Mouse (Mus musculus): ENCODE data around the gene Apoa5. TPM values are rescaled to one million over a fixed set of nuclear protein-coding genes. Genes with fewer than 3 reads are reported as not detected.

The Apoa5 gene
- not detected for total RNA-seq (2021)
- long read RNA-seq, experiment 1 = 0 reads
- long read RNA-seq, experiment 2 = 0 reads

DNA sequence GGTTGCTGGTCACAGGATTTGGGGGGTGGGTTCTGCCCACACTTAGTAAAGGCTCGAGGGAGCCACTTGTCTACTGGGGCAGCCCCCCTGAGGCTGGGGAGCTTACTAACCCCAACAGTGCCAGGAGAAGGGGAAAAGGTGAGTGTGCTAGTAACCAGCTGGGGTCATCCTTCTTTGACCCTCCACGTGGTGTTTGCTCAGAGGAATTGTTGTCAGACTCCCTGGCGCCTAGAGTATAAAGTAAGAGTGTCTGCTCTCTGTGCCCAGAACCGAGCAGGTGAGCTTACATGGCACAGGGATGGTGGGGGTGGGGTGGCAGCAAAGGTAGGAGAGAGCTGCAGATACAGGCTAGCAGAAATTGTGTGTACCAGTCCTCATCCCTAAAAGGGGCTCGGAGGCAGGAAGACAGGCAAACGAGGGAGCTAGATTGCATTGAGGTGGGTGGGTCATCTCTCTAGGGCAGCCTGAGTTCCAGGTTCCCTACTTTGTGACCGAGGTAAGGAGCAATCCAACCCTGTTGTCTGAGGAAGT is at the start of gene Apoa5:
Gene Apoa5, plus strand, starts transcription at position 291 of the 531 bp plus-strand sequence.
- no peak for DNase-seq
- intact Hi-C loops (cut with DNase I; ENCODE audit: low total_unique reads) = no loop called here

DNA sequence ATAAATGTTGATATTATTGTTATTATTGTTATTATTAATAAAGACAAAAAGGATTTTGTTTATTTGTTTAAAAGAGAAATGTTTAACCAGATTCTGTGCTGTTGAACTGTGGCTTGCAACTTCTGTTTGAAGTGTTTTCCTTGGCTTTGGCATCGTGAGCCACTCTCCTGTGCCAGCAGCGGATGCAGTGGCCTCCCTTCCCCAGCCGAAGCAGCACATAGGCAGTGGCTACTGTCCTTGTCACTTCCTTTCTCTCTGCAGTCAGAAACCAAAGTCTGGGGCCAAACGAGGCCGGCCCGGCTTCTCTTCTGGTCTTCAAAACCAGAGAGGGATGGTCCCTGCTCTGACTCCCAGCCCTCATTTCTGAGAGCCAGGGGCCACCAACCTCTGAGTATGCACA is 45.3 kb upstream of the Apoa5 start:
- intact Hi-C loops (cut with DNase I; ENCODE audit: low total_unique reads) = no loop called here
- no peak for DNase-seq

DNA sequence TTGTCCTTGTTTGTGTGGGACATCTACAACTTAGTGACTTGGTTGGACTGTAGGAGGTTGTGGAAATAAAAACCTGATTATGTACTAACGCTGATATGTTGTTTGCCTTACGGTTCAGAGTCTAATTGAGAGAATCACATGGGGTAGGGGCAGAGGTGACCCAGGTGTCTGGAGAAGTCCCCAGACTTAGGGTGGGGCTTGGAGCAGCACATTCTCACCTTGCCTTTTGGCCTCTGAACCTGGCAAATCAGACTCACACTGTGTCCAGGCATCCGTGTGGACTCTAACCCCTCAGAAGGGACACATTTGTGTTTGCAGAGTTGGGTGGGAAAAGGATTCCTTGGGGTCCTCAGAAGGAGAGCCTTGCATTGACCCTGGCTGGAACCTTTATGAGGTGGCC is 44.3 kb upstream of the Apoa5 start:
- no peak for DNase-seq
- intact Hi-C loops (cut with DNase I; ENCODE audit: low total_unique reads) = no loop called here

DNA sequence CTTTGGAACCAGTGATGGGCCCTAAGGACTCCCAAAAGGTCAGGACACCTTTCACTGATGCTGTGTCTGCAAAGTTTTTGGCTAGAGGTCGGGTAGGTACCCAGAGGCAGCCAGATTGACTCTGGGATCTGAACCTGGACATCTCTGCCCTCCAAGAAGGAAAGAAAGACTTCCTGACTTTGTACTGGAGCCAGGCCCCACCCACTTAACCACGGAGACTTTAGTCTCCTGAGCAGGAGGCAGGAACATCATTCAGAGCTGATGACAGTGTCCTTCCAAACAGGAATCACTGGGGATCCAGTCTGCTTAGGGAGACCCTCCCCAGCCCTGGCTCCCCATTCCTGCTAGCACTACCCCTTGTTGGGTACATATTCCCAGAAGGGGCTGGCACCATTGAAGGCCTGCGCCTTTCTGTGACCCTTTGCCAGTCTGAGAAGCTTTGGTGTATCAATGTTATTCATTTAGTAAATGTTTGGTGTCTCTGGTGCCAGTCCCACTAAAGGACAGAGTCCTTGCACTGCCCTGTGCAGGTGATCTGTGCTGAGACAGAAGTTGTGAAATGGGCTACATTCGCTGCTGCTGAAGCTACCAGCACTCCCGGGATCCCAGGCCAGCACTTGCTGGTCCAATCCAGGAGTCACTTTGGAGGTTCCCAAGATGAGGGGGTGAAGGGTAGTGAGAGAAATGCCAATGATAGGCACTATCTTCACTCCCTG is 43.3 kb upstream of the Apoa5 start:
- intact Hi-C loops (cut with DNase I; ENCODE audit: low total_unique reads) = no loop called here
- no peak for DNase-seq

DNA sequence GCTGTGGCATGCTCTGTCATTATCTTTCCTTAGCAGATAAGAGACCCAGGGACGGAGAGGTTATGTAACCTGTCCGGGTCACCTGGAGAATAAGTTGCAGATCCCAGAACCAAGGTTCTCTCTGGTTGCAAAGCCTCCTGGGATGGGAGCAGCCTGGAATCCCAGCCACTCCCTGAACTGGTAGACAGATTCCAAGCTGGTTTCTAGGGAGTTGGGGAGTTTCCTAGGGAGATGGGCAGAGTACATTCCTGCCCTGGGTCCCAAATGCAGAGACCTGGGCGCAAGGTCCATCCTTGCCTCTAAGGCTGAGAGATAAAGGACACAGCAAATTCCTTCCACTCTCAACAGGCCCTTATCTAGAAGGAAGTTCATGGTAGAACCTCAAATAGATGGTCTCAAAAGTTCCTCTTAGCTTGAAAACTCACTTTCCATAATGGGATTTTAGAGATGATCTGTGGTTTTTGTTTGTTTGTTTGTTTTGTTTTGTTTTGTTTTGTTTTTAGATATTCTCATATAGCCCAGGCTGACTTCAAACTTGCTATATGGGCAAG is 41.3 kb upstream of the Apoa5 start:
- intact Hi-C loops (cut with DNase I; ENCODE audit: low total_unique reads) = no loop called here
- DNase-seq = no peak

DNA sequence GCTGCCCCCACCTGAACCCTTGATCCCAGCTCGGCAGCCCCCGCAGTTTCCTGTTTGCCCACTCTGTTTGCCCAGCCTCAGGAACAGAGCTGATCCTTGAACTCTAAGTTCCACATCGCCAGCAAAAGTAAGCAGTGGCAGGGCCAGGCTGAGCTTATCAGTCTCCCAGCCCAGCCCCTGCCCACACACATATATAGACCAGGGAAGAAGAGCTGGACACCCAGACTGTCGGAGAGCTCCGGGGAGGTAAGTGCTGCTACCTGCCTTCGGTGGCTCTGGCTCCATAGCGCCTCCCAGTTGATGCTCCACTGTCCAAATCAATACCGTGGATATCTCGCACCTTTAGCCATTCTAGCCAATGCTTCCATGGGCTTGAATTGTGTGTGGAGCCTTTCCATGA is 39.9 kb upstream of the Apoa5 start, which contains the start of gene Apoa1:
Gene Apoa1, plus strand, starts transcription at position 90 of the 400 bp plus-strand sequence.
- intact Hi-C loops (cut with DNase I; ENCODE audit: low total_unique reads) = no loop called here
- DNase-seq = no peak

DNA sequence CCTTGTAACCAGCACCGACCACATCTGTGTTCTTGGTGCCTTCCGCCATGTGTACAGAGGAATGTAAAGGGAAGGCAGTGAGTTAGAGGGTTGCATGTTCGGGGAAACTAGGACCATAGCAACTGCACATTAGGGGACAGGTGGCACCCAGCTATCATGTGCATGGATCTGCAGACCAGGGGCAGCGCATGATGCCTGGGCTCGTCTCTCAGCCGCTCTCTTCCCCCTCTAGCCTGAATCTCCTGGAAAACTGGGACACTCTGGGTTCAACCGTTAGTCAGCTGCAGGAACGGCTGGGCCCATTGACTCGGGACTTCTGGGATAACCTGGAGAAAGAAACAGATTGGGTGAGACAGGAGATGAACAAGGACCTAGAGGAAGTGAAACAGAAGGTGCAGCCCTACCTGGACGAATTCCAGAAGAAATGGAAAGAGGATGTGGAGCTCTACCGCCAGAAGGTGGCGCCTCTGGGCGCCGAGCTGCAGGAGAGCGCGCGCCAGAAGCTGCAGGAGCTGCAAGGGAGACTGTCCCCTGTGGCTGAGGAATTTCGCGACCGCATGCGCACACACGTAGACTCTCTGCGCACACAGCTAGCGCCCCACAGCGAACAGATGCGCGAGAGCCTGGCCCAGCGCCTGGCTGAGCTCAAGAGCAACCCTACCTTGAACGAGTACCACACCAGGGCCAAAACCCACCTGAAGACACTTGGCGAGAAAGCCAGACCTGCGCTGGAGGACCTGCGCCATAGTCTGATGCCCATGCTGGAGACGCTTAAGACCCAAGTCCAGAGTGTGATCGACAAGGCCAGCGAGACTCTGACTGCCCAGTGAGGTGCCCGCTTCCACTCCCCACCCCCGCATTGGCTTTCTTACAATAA is 38.6 kb upstream of the Apoa5 start:
- DNase-seq = peak; percentile 84
- intact Hi-C loops (cut with DNase I; ENCODE audit: low total_unique reads) = no loop called here

DNA sequence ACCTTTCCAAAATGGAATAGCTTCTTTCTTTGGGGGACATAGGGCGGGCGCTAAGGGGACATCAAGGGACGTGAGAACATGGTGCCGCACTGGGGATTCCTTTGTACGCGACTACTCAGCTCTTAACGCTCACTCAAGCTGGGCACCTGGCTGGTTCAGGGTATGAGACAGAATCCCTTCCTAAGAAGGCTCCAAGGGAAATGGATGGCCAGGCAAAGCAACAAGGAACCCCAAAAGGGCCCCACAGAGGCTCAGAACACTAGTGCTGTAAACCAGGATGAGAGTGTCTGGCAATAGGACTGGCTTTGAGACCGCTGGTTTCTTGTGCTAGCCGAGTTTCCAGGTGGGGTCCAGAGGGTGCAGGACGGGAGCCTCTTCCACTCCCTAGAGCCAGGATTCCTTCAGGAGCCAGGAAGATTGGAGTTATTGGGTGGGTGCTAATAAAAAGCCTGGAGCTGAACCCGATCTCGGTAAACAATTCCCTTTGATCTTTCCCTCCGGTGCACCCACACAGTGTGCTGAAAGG is 37.9 kb upstream of the Apoa5 start:
- DNase-seq = no peak
- intact Hi-C loops (cut with DNase I; ENCODE audit: low total_unique reads) = no loop called here

DNA sequence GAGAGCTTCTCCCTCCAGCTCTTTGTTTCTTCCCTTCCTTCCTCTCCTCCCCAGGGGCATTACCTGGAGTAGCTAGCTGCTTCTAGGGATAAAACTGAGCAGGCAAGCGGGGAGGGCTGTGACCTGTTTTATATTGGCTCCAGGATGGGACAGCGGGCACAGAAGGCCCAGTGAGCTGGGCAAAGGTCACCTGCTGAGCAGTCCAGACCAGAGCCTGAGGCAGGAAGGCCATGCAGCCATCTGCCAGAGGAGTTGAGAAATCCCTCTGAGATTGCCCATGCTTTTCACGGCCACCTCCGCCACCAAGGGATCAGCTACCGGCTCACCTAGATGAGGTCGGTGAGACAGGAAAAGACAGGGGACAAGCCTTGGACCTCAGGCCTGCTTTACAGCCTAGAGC is 33.2 kb upstream of the Apoa5 start:
- intact Hi-C loops (cut with DNase I; ENCODE audit: low total_unique reads) = no loop called here
- DNase-seq = no peak

DNA sequence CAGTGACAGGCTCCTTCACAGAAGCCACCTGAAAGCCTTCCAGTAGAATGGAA is 33.0 kb upstream of the Apoa5 start, which contains the start of gene Apoc3:
Gene Apoc3, minus strand, starts transcription at position 41 of the 53 bp plus-strand sequence.
- intact Hi-C loops (cut with DNase I; ENCODE audit: low total_unique reads) = no loop called here
- no peak for DNase-seq

DNA sequence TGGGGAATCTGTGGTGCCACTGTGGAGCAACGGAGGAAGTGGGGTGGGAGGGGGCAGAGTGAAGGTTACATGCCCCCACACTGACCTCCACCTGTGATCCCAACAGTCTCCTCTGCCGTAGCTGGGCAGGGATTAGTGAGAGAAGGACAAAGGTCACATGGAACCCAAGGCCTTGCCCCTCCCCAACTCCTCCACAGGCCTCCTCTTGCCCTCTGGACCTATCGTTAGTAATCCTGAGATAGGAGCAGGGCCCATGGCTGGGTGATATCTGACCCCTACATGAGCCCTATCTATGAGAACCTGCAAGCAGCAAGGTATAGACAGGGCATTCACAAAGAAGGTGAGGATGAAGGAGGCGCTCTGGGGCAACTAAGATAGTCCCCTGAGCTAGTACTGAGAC is 32.8 kb upstream of the Apoa5 start:
- DNase-seq = no peak
- intact Hi-C loops (cut with DNase I; ENCODE audit: low total_unique reads) = no loop called here

DNA sequence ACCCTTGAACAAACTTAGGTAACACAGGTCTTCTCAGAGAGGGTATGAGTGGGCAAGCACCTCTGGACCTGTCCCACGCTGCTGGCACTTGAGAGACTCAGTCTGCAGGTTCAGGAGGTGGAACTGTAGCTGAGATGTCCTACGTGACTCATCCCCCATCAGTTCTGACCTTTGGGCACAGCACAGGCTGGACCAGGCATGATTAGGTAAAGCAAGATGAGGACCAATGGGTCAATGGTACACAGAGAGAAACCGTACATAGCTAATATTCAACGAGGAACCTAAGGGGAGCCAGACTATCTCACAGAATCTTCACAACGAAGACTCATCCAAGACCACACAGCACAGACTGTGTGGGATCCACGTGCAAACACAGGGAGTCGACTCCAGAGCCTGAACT is 29.6 kb upstream of the Apoa5 start:
- no peak for DNase-seq

DNA sequence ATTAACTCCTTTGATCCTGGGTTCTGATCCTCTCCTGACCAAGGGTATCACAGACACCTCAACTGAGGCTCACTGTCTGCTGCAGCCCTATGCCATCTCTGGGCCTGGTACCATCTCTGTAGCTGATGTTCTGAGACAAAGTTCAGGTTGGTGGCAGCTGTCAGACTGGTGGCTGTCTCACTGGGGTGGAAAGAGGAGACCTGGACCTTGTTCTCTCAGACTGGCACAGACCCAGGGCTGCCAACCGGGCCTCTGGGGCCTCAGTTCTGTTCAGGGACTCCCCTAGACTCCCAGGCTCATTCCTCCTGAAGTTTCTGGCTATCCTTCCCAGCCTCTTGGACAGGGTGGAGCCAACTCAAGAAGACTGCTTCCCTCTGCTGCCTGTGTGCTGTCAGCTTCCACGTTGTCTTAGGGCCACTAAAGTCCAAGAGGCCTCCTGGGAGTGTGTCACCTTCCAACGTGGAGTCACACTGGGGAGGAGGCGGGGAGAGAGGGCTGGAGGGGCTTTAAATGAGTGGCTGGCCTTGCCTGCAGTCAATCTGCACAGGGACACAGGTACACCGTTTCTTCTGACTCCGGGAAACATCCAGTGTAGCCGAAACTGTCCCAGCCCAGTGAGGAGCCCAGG is 27.8 kb upstream of the Apoa5 start, which contains the start of gene Apoa4:
Gene Apoa4, plus strand, starts transcription at position 171 of the 628 bp plus-strand sequence.
- intact Hi-C loops (cut with DNase I; ENCODE audit: low total_unique reads) = no loop called here
- no peak for DNase-seq

More for the DNA sequence above, 29.6 kb upstream of the Apoa5 start:
- intact Hi-C loops (cut with DNase I; ENCODE audit: low total_unique reads) = no loop called here

DNA sequence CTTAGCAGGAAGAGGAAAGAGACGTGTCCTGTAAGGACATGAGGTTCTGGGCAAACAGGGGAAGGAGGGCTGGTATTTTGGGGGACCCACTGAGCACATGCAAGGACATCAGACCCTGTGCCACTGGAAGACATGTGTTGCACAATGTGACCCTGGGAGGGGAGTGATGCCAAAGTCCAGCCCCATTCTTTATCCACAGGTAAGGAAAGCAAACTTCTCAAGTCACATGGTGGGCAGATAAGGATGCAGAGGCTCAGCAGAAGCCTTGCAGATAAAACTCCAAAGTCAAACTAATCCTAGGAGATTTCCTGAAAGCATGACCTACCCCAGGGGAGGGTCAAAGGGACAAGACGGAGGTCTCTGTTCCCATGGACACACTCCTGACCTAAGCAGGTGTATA is 26.6 kb upstream of the Apoa5 start:
- intact Hi-C loops (cut with DNase I; ENCODE audit: low total_unique reads) = no loop called here
- DNase-seq = no peak

DNA sequence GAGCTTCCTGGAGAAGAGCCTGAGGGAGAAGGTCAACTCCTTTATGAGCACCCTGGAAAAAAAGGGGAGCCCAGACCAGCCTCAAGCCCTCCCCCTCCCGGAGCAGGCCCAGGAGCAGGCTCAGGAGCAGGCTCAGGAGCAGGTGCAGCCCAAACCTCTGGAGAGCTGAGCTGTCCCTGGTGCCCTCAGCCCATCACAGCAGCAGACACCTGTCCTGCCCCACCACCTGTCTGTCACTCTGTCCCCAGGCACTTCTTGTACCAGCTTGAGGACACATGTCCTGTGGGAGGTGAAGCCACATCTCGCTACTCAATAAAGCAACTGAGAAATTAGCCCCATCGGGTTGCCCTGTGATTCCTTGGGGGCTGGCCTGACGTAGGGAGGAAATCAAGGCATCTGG is 25.3 kb upstream of the Apoa5 start:
- DNase-seq = no peak
- intact Hi-C loops (cut with DNase I; ENCODE audit: low total_unique reads) = no loop called here

DNA sequence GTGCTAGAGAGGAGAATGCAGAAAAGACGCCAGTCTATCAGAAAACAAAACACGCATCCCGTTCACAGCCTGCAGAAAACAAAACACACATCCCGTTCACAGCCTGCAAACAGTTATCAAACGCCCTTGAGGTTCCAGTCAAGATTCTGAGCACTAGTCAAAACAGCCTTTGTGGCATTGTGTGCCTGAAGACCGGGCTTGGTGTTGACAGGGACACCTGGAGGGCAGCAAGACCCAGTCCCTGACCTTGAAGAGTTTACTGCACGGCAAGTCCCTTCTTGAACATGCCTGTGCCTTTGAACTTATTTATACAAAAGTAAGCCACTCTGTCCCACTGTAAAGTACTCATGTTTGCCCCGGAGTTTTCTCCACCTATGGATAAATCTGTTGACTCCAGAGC is 24.8 kb upstream of the Apoa5 start:
- DNase-seq = no peak
- intact Hi-C loops (cut with DNase I; ENCODE audit: low total_unique reads) = no loop called here

DNA sequence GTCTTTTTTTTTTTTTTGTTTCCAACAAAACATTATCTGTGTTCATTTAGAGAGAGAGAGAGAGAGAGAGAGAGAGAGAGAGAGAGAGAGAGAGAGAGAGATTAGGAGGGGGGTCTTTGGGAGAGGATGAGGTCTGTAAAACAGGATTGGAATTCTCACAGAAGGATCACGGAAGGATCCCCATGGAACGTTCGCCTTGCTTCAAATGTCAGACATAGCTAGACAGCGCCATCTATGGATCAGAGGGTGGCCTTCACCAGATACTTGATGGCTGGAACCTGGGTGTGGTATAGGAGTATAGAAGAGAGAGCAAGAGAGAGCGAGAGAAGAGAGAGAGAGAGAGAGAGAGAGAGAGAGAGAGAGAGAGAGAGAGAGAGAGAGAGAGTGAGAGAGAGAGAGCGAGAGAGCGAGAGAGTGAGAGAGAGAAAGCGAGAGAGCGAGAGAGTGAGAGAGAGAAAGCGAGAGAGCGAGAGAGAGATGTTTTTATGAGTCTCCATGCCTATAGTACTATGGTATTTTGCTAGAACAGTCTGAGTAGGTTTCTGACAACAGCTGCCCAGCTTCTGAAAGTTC is 21.6 kb upstream of the Apoa5 start:
- DNase-seq = peak; percentile 41
- intact Hi-C loops (cut with DNase I; ENCODE audit: low total_unique reads) = loop anchor here (5.0 kb wide), 1 partner anchor 240 kb away; no protein-coding TSS in a partner anchor

DNA sequence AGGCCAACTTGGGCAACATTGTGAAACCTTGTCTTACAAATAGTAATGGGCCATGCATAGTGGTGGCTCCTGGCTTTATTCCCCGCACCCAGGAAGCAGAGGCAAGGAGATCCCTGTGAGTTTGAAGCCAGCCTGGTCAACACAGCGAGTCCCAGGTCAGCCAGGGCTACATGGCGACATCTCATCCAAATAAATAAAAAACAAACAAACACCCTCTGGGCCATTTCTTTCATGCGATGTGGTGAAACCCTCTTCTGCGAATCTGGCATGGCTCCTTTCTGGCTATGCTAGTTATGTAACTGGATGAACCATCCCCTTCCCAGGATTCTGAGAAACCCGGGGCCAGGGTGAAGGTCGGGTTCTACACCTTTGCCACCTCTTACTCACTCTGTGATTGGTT is 12.3 kb upstream of the Apoa5 start:
- intact Hi-C loops (cut with DNase I; ENCODE audit: low total_unique reads) = no loop called here
- DNase-seq = no peak

DNA sequence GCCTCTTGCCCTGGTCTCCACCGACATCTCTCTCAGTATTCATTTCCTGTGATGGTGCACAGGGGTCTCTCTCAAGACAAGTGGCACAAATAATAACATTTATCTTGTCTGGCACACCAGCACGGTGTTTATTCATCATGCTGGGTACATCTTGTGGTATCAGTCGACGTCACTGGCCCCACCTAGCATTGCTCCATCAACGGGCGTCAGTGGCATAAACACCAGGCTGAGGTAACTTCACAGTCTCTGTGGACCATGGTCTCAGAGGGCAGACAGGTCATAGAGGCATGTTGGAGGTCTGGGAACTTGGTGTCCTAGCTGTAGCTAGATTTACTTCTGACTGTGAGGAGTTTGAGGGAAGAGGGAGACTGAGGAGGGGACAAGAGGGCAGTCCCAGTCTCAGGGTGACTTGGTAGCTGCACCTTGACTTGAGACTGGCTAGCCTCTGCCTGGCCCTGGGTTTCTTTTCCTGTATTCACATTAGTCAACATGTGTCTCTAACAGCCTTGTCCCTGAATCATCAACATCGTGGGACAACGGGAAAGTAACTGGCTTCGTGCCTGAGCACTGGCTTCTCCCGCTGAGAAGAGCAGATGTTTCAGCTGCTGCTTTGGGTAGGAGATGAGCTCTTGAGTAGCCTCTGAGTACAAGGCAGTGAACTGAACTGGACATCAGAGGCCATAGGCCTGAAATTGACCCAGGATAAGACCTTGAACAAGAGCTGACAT is 11.6 kb upstream of the Apoa5 start:
- intact Hi-C loops (cut with DNase I; ENCODE audit: low total_unique reads) = no loop called here
- DNase-seq = no peak

Data from gastrocnemius, postnatal 14 days (tissue).